Mouse (Mus musculus) heart, postnatal 14 days (tissue): Measurements from ENCODE around the gene Plppr1. TPM values are rescaled to one million over a fixed set of nuclear protein-coding genes. Genes with fewer than 3 reads are reported as not detected.
A peak's percentile ranks its signal among the peaks of the same experiment; 100 is the strongest.

Source experiments
- DNase-seq, 2 experiments: peaks; one replicate each; pipeline ENCODE4 v3.0.0; 2021 to 2022
- intact Hi-C: fragments of 180-260 bp; cut with DNase I; formaldehyde crosslinking; loops from one replicate; pipeline ENCODE4 v1.15.1; 2025
- total RNA-seq, 2 experiments: library from RNA; stranded (reverse); gene quantifications; 2 replicates each; pipeline ENCODE4 v1.2.3; 2021

The Plppr1 gene
- total RNA-seq, 2 experiments from 2014 or later: 0.07 to 0.20 TPM

GRCm38 (mm10) chr4:49108371-49108770, 49.3 kb downstream of the Plppr1 start:
- no peak for DNase-seq
- intact Hi-C loops: no loop called here

- peak in 1 of 2 experiments; percentile 1 for DNase-seq
- intact Hi-C loops: no loop called here
Observed at GRCm38 (mm10) chr4:49109989-49110388, 50.9 kb downstream of the Plppr1 start.

- DNase-seq: no peak
- intact Hi-C loops: no loop called here
Observed at GRCm38 (mm10) chr4:49118842-49119241, 59.8 kb downstream of the Plppr1 start.

- intact Hi-C loops: no loop called here
- no peak for DNase-seq
Observed at GRCm38 (mm10) chr4:49144798-49145197, 85.7 kb downstream of the Plppr1 start.

GRCm38 (mm10) chr4:49148775-49149174, 89.7 kb downstream of the Plppr1 start:
- intact Hi-C loops: no loop called here
- DNase-seq: no peak

- DNase-seq: no peak
- intact Hi-C loops: no loop called here
Observed at GRCm38 (mm10) chr4:49149251-49149650, 90.2 kb downstream of the Plppr1 start.

GRCm38 (mm10) chr4:49153849-49154248, 94.8 kb downstream of the Plppr1 start:
- peak; percentile 12 to 37 for DNase-seq

GRCm38 (mm10) chr4:49156781-49157180, 97.7 kb downstream of the Plppr1 start:
- intact Hi-C loops: no loop called here
- no peak for DNase-seq

More at GRCm38 (mm10) chr4:49153849-49154248, 94.8 kb downstream of the Plppr1 start:
- intact Hi-C loops: loop anchor here (5.0 kb wide), 1 partner anchor 168 kb away; no protein-coding TSS in a partner anchor

- intact Hi-C loops: no loop called here
- DNase-seq: no peak
Observed at GRCm38 (mm10) chr4:49163285-49163684, 104.2 kb downstream of the Plppr1 start.

- intact Hi-C loops: no loop called here
- DNase-seq: no peak
Observed at GRCm38 (mm10) chr4:49166391-49166790, 107.3 kb downstream of the Plppr1 start.

GRCm38 (mm10) chr4:49167030-49167429, 108.0 kb downstream of the Plppr1 start:
- intact Hi-C loops: no loop called here
- DNase-seq: no peak

- peak; percentile 8 to 30 for DNase-seq
- intact Hi-C loops: no loop called here
Observed at GRCm38 (mm10) chr4:49169498-49169897, 110.4 kb downstream of the Plppr1 start.

GRCm38 (mm10) chr4:49178101-49178500, 119.0 kb downstream of the Plppr1 start:
- intact Hi-C loops: no loop called here
- no peak for DNase-seq

GRCm38 (mm10) chr4:49178891-49179290, 119.8 kb downstream of the Plppr1 start:
- no peak for DNase-seq

GRCm38 (mm10) chr4:49179471-49180181, 120.6 kb downstream of the Plppr1 start:
- intact Hi-C loops: no loop called here
- no peak for DNase-seq

More at GRCm38 (mm10) chr4:49178891-49179290, 119.8 kb downstream of the Plppr1 start:
- intact Hi-C loops: no loop called here

GRCm38 (mm10) chr4:49189991-49190526, 131.0 kb downstream of the Plppr1 start:
- intact Hi-C loops: no loop called here
- DNase-seq: no peak

- peak in 1 of 2 experiments; percentile 7 for DNase-seq
- intact Hi-C loops: no loop called here
Observed at GRCm38 (mm10) chr4:49197125-49197747, 138.2 kb downstream of the Plppr1 start.

GRCm38 (mm10) chr4:49210457-49210856, 151.4 kb downstream of the Plppr1 start:
- DNase-seq: no peak
- intact Hi-C loops: no loop called here

GRCm38 (mm10) chr4:49211582-49211981, 152.5 kb downstream of the Plppr1 start:
- no peak for DNase-seq
- intact Hi-C loops: no loop called here

GRCm38 (mm10) chr4:49212616-49213544, 153.8 kb downstream of the Plppr1 start:
- intact Hi-C loops: no loop called here
- no peak for DNase-seq

- intact Hi-C loops: no loop called here
Observed at GRCm38 (mm10) chr4:49214341-49214740, 155.3 kb downstream of the Plppr1 start.

More at GRCm38 (mm10) chr4:49214341-49214740, 155.3 kb downstream of the Plppr1 start:
- DNase-seq: no peak
